Mouse (Mus musculus): ENCODE measurements at regions not wholly inside any gene's neighbourhood (a gene's known extent, or its start where the extent isn't known, plus 50 kb on each side); places are given as distances from the start of the nearest gene placed in this dataset.

- TF ChIP-seq CTCF (IDR thresholded peaks at IDR 0.05; ENCODE audit: insufficient read depth, low read length) = no peak
- no peak for TF ChIP-seq POLR2A (IDR thresholded peaks at IDR 0.05; ENCODE audit: borderline replicate concordance, extremely low read depth, low read depth, low read length)
Observed at GRCm38 (mm10) chr14:54147546-54147945, 106.4 kb downstream of the Dad1 start.
